ENCODE assay signal across 16 mouse cellular contexts in genomic region chr8:78749861-78750825, GRCm38 (mm10).
A peak's percentile ranks its signal among the peaks of the same experiment; 100 is the strongest.
DNase-seq lines count a peak whose midpoint lies in the region; ATAC-seq and TF ChIP-seq lines count a peak whose summit lies in the region.
"Had no signal": no experiment of that assay in that cellular context is flagged by ENCODE, and none has a peak within 500 bp of the region (broad histone marks: within the 10 kb centered on the region; RNA-seq: fewer than 3 reads in every experiment).

No protein-coding gene starts in this region.

- TF ChIP-seq CTCF in testis, adult 2 months (IDR thresholded peaks at IDR 0.05; ENCODE audit: control insufficient read depth, insufficient read depth, insufficient replicate concordance, low read depth, low read length): no peak

- no peaks in the 10 kb centered on the region for H3K36me3 ChIP-seq in hindbrain, embryonic 10.5 days
- no peaks in the 10 kb centered on the region for H3K36me3 ChIP-seq in hindbrain, embryonic 16.5 days (ENCODE audit: control insufficient read depth, insufficient read depth, low read length)
- H3K36me3 ChIP-seq in testis, adult 2 months (ENCODE audit: control insufficient read depth, insufficient read depth, low read length): no peaks in the 10 kb centered on the region
- no peaks in the 10 kb centered on the region for H3K36me3 ChIP-seq in embryonic facial prominence, embryonic 13.5 days

- no peak overlapping the region for H3K4me2 ChIP-seq in hindbrain, embryonic 16.5 days (ENCODE audit: low read length)
- H3K4me2 ChIP-seq in embryonic facial prominence, embryonic 13.5 days: no peak overlapping the region

- no peak for TF ChIP-seq POLR2A in testis, adult 2 months (IDR thresholded peaks at IDR 0.05; ENCODE audit: control insufficient read depth, low read depth, low read length)

- H3K9ac ChIP-seq in hindbrain, embryonic 16.5 days (ENCODE audit: low read depth, low read length): no peak overlapping the region
- H3K9ac ChIP-seq in embryonic facial prominence, embryonic 13.5 days: no peak overlapping the region

- H3K4me3 ChIP-seq in hindbrain, embryonic 10.5 days: no peak overlapping the region
- H3K4me3 ChIP-seq in hindbrain, embryonic 16.5 days (ENCODE audit: low read length): no peak overlapping the region
- H3K4me3 ChIP-seq in testis, adult 2 months (ENCODE audit: control insufficient read depth, low read depth, low read length): no peak overlapping the region
- no peak overlapping the region for H3K4me3 ChIP-seq in embryonic facial prominence, embryonic 13.5 days

- H3K4me1 ChIP-seq in hindbrain, embryonic 10.5 days (replicated peaks): no peaks in the 10 kb centered on the region
- H3K4me1 ChIP-seq in hindbrain, embryonic 16.5 days (ENCODE audit: control insufficient read depth, insufficient read depth, low read depth, low read length): no peaks in the 10 kb centered on the region
- H3K4me1 ChIP-seq in testis, adult 2 months (ENCODE audit: control insufficient read depth, insufficient read depth, low read length): no peaks in the 10 kb centered on the region
- H3K4me1 ChIP-seq in embryonic facial prominence, embryonic 13.5 days: peaks cover 24% of the 10 kb centered on the region

- WGBS in hindbrain, embryonic 10.5 days: 82% methylated on average over 8 of the region's 8 CpGs
- 88% methylated on average over 8 of the region's 8 CpGs for WGBS in hindbrain, embryonic 16.5 days
- 63% methylated on average over 8 of the region's 8 CpGs for WGBS in embryonic facial prominence, embryonic 13.5 days

- no peaks in the 10 kb centered on the region for H3K9me3 ChIP-seq in hindbrain, embryonic 10.5 days
- H3K9me3 ChIP-seq in hindbrain, embryonic 16.5 days (ENCODE audit: control insufficient read depth, low read length): no peaks in the 10 kb centered on the region
- H3K9me3 ChIP-seq in embryonic facial prominence, embryonic 13.5 days: no peaks in the 10 kb centered on the region

- no peaks in the 10 kb centered on the region for H3K27me3 ChIP-seq in hindbrain, embryonic 10.5 days (ENCODE audit: insufficient read depth, poor library complexity, severe bottlenecking)
- H3K27me3 ChIP-seq in hindbrain, embryonic 16.5 days (replicated peaks; ENCODE audit: control insufficient read depth, insufficient read depth, low read length): no peaks in the 10 kb centered on the region
- no peaks in the 10 kb centered on the region for H3K27me3 ChIP-seq in testis, adult 2 months (ENCODE audit: control insufficient read depth, insufficient read depth, low read length)
- H3K27me3 ChIP-seq in embryonic facial prominence, embryonic 13.5 days: no peaks in the 10 kb centered on the region
- H3K27me3 ChIP-seq: Patski had no signal

- DNase-seq in hindbrain, embryonic 10.5 days (ENCODE audit: low spot score): no peak
- DNase-seq in testis, postnatal 14 days (ENCODE audit: low spot score): no peak
- DNase-seq in adrenal gland, adult 2 months: no peak
- DNase-seq in layer of hippocampus, adult 9-11 months: no peak
- DNase-seq: adrenal gland, postnatal 10 days; cerebellum, postnatal 10 days; kidney, postnatal 4 days; liver; lung, postnatal 14 days; right cerebral cortex, postnatal 4 days; thymus, postnatal 36 days had no signal

- H3K27ac ChIP-seq in hindbrain, embryonic 10.5 days: 0 out of 2 replicates have a peak overlapping the region, but pooled peaks have one; percentile 9
- no peak overlapping the region for H3K27ac ChIP-seq in hindbrain, embryonic 16.5 days (ENCODE audit: low read depth, low read length)
- 0 out of 2 replicates have a peak overlapping the region, but pooled peaks have one; percentile 15 for H3K27ac ChIP-seq in testis, adult 2 months (ENCODE audit: control insufficient read depth, insufficient read depth, low read depth, low read length)
- peak overlapping the region; percentile 48; the same call in 1 of the 2 replicates for H3K27ac ChIP-seq in embryonic facial prominence, embryonic 13.5 days

- no peak for ATAC-seq in hindbrain, embryonic 16.5 days
- no peak for ATAC-seq in embryonic facial prominence, embryonic 13.5 days (ENCODE audit: insufficient number of reproducible peaks, insufficient read depth, low FRiP score, low TSS enrichment, low read depth)
- ATAC-seq: forebrain, embryonic 16.5 days; Patski had no signal
